Comparison of ENCODE assay signal across 8 mouse cellular contexts in genomic region chrX:101253952-101254729, GRCm38 (mm10). TPM values are rescaled to one million over a fixed set of nuclear protein-coding genes. Genes with fewer than 3 reads are reported as not detected.
DNase-seq lines count a peak whose midpoint lies in the region; ATAC-seq and TF ChIP-seq lines count a peak whose summit lies in the region.

Gene Foxo4, plus strand, starts transcription at chrX:101254528.

- ATAC-seq in G1E (ENCODE audit: extremely low read depth, insufficient number of reproducible peaks, low FRiP score, poor library complexity, severe bottlenecking) = peak; percentile 79
- peak; percentile 96 for ATAC-seq in forebrain, embryonic 16.5 days
- ATAC-seq in lung, embryonic 14.5 days (ENCODE audit: insufficient read depth) = peak; percentile 93

- no peaks in the 10 kb centered on the region for H3K9me3 ChIP-seq in G1E (replicated peaks)
- no peaks in the 10 kb centered on the region for H3K9me3 ChIP-seq in forebrain, embryonic 16.5 days (ENCODE audit: control insufficient read depth, low read length)
- H3K9me3 ChIP-seq in lung, embryonic 14.5 days (ENCODE audit: low read depth, low read length) = no peaks in the 10 kb centered on the region

- peak within 1 kb of the TSS; percentile 71 for H3K4me2 ChIP-seq in forebrain, embryonic 16.5 days (ENCODE audit: low read length)
- peak within 1 kb of the TSS; percentile 72 for H3K4me2 ChIP-seq in lung, embryonic 14.5 days

- H3K9ac ChIP-seq in forebrain, embryonic 16.5 days (replicated peaks; ENCODE audit: low read depth, low read length) = peak within 1 kb of the TSS; percentile 53
- H3K9ac ChIP-seq in lung, embryonic 14.5 days = peak within 1 kb of the TSS; percentile 56

- TF ChIP-seq CTCF in G1E (IDR thresholded peaks at IDR 0.05; ENCODE audit: low read depth, low read length) = no peak
- no peak for TF ChIP-seq CTCF in layer of hippocampus, adult 2 months (conservative IDR thresholded peaks at IDR 0.05)
- no peak for TF ChIP-seq CTCF in lung, embryonic 14.5 days (IDR thresholded peaks at IDR 0.05; ENCODE audit: low read depth)

- peaks cover 34% of the 10 kb centered on the region for H3K4me1 ChIP-seq in G1E (ENCODE audit: insufficient read depth, low read depth, low read length)
- H3K4me1 ChIP-seq in forebrain, embryonic 16.5 days (replicated peaks; ENCODE audit: control insufficient read depth, insufficient read depth, low read length) = peaks cover 5% of the 10 kb centered on the region; the same call in 1 of the 2 replicates
- no peaks in the 10 kb centered on the region for H3K4me1 ChIP-seq in lung, embryonic 14.5 days (ENCODE audit: insufficient read depth)

- peak within 1 kb of the TSS; percentile 76 for H3K4me3 ChIP-seq in G1E (ENCODE audit: low read depth, low read length)
- H3K4me3 ChIP-seq in forebrain, embryonic 16.5 days (replicated peaks; ENCODE audit: low read length) = peak within 1 kb of the TSS; percentile 54
- H3K4me3 ChIP-seq in layer of hippocampus, adult 2 months = peak within 1 kb of the TSS; percentile 64
- peak within 1 kb of the TSS; percentile 52 for H3K4me3 ChIP-seq in lung, embryonic 14.5 days (ENCODE audit: low read depth, low read length)

- DNase-seq in G1E (ENCODE audit: low spot score) = peak; percentile 72
- DNase-seq in cerebellum, adult 18-20 months = peak; percentile 86 to 91
- peak; percentile 79 to 82 for DNase-seq in heart, postnatal 36 days
- peak; percentile 78 to 87 for DNase-seq in layer of hippocampus, adult 2 months (ENCODE audit: low spot score in 2 of 2)
- peak; percentile 93 for DNase-seq in lung, embryonic 14.5 days
- DNase-seq in ovary, adult 18-20 months (ENCODE audit: low spot score) = peak; percentile 88
- peak; percentile 89 for DNase-seq in thymus, postnatal 0 days (ENCODE audit: low spot score)

- peaks cover 32% of the 10 kb centered on the region for H3K36me3 ChIP-seq in G1E (replicated peaks)
- no peaks in the 10 kb centered on the region for H3K36me3 ChIP-seq in forebrain, embryonic 16.5 days (ENCODE audit: control insufficient read depth, insufficient read depth)
- H3K36me3 ChIP-seq in lung, embryonic 14.5 days (ENCODE audit: insufficient read depth) = no peaks in the 10 kb centered on the region

- no peak within 1 kb of the TSS for H3K27ac ChIP-seq in forebrain, embryonic 16.5 days (ENCODE audit: low read length)
- peak within 1 kb of the TSS; percentile 82 for H3K27ac ChIP-seq in layer of hippocampus, adult 2 months
- peak within 1 kb of the TSS; percentile 30; the same call in 1 of the 2 replicates for H3K27ac ChIP-seq in lung, embryonic 14.5 days (ENCODE audit: low read depth)

- 23% methylated on average over 46 of the region's 47 CpGs for WGBS in forebrain, embryonic 16.5 days
- 14% methylated on average over 46 of the region's 47 CpGs for WGBS in lung, embryonic 14.5 days

- H3K27me3 ChIP-seq in G1E (ENCODE audit: insufficient read depth, low read length) = no peaks in the 10 kb centered on the region
- no peaks in the 10 kb centered on the region for H3K27me3 ChIP-seq in forebrain, embryonic 16.5 days (replicated peaks; ENCODE audit: control insufficient read depth, insufficient read depth, low read length)
- H3K27me3 ChIP-seq in lung, embryonic 14.5 days (ENCODE audit: insufficient read depth, low read length) = no peaks in the 10 kb centered on the region

- intact Hi-C loops in heart, postnatal 36 days (cut with DNase I) = loop anchor here (2.0 to 10.0 kb wide), 3 partner anchors 19 to 171 kb away; partner anchors contain the start of genes Nono, Snx12 and Zmym3

RNA-seq across cellular contexts. Expression of gene Foxo4, which starts in this region (rescaled TPM):
- total RNA-seq in G1E (2014; fragmentation: Nextera tagmentation) (20.4 and 20.9 TPM in 2 replicates), G1E (2017) (25.8 and 29.9 TPM in 2 replicates)
- 44.5 and 46.4 TPM in 2 replicates for polyA plus RNA-seq in G1E (2012)
- polyA plus RNA-seq in forebrain, embryonic 16.5 days (2015; fragmentation: Nextera tagmentation; extraction: Ambion mirVana) = 0.73 and 1.0 TPM in 2 replicates
- total RNA-seq in heart, postnatal 36 days (2021) = 10 to 100 TPM; 63.0 to 65.2 TPM
- total RNA-seq in layer of hippocampus, adult 2 months (2021) = 10 to 100 TPM; 19.8 to 24.0 TPM
- polyA plus RNA-seq in lung, embryonic 14.5 days (2014; fragmentation: Nextera tagmentation; extraction: Ambion mirVana) = 2.5 and 3.1 TPM in 2 replicates
- polyA plus RNA-seq in thymus, postnatal 0 days (2015; fragmentation: Nextera tagmentation; extraction: Ambion mirVana) = 2.9 and 4.2 TPM in 2 replicates
